Mouse (Mus musculus) lung, embryonic 14.5 days (tissue): ENCODE data around the gene Adamts18. TPM values are rescaled to one million over a fixed set of nuclear protein-coding genes. Genes with fewer than 3 reads are reported as not detected.

Experiments used
- ATAC-seq: fragments of 200-750 bp; cut with Nextera tagmentation; 2 replicates; pipeline ENCODE4 v1.8.0; 2017; ENCODE audit warnings: mild to moderate bottlenecking, moderate TSS enrichment, moderate library complexity; ENCODE audit not compliant: insufficient read depth
- DNase-seq: peaks from one replicate; pipeline ENCODE4 v3.0.0-alpha.2; 2015
- H3K27ac ChIP-seq: fragments of 300-500 bp; sonication (generic); 2 replicates; pipeline ENCODE4 v1.5.1; 2014; ENCODE audit warnings: low read depth, mild to moderate bottlenecking, moderate library complexity
- H3K27me3 ChIP-seq: fragments of 300-500 bp; sonication (generic); 2 replicates; pipeline ENCODE4 v1.6.1; 2014; ENCODE audit warnings: low read length, control low read depth; ENCODE audit not compliant: insufficient read depth
- H3K36me3 ChIP-seq: fragments of 300-500 bp; sonication (generic); 2 replicates; pipeline ENCODE4 v1.6.1; 2014; ENCODE audit warnings: control low read depth; ENCODE audit not compliant: insufficient read depth
- H3K4me1 ChIP-seq: fragments of 300-500 bp; sonication (generic); 2 replicates; pipeline ENCODE4 v1.6.1; 2014; ENCODE audit warnings: antibody characterized with exemption, control low read depth; ENCODE audit not compliant: insufficient read depth
- H3K4me2 ChIP-seq: fragments of 300-500 bp; sonication (generic); 2 replicates; pipeline ENCODE4 v1.6.1; 2014; ENCODE audit warnings: mild to moderate bottlenecking
- H3K4me3 ChIP-seq: fragments of 300-500 bp; sonication (generic); 2 replicates; pipeline ENCODE4 v1.5.1; 2014; ENCODE audit warnings: low read depth, low read length
- H3K9ac ChIP-seq: fragments of 300-500 bp; sonication (generic); 2 replicates; pipeline ENCODE4 v1.6.1; 2014
- H3K9me3 ChIP-seq: fragments of 300-500 bp; sonication (generic); 2 replicates; pipeline ENCODE4 v1.6.1; 2016; ENCODE audit warnings: low read depth, low read length, control low read depth
- CTCF ChIP-seq: IDR thresholded peaks from 2 replicates; pipeline ENCODE4 v1.5.1; 2016; ENCODE audit warnings: antibody characterized with exemption, low read depth
- WGBS: fragments of 180-500 bp; shearing (Covaris S2); extraction: QIAGEN DNeasy Blood & Tissue Kit; methylation state at CpG from one replicate; pipeline ENCODE4 v1.1.7; 2014; 5-methylcytosine and 5-hydroxymethylcytosine counted together
- polyA plus RNA-seq: library from polyadenylated mRNA; unstranded; fragments of >200 nt; fragmentation: Nextera tagmentation; extraction: Ambion mirVana; gene quantifications from 2 replicates; pipeline ENCODE4 v1.2.1, GENCODE M21; 2014

The Adamts18 gene
- polyA plus RNA-seq: 11.5 and 13.1 TPM in 2 replicates

DNA sequence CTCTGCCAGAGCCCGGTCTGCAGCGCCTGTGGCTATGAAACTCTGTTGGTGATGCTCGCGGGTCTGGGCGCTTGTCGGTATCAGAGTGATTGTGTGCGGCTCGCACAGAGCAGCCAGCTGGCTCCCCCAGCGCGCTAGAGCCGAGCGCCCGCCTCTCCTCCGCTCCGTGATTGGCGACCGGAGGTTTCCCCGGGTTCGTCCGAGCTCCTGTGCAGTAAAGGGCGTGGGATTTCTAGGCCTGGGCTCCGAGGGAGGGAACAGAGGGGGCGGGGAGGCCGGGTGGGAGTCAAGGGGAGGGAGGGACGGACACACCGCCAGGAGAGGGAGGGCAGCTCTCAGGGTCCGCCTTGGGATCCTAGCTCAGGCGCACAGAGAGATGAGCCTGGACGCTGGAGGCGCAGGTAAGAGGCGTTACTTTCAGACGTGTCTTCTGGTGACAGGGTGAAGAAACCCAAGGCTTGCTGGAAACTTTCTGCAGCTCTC, at the start of gene Adamts18:
Gene Adamts18, minus strand, starts transcription at position 86 of the 483 bp plus-strand sequence.
- Histone ChIP-seq H3K9me3 (no peaks in the 10 kb centered on the region), H3K9ac (peak within 1 kb of the TSS; percentile 55), H3K27me3 (peaks cover 36% of the 10 kb centered on the region), H3K4me3 (peak within 1 kb of the TSS; percentile 48), H3K4me2 (peak within 1 kb of the TSS; percentile 89), H3K36me3 (no peaks in the 10 kb centered on the region), H3K27ac (peak within 1 kb of the TSS; percentile 65), H3K4me1 (no peaks in the 10 kb centered on the region)
- WGBS: 1% methylated on average over 32 of the region's 32 CpGs
- peak; percentile 71 for DNase-seq
- ATAC-seq: peak; percentile 86
- TF ChIP-seq CTCF: no peak

DNA sequence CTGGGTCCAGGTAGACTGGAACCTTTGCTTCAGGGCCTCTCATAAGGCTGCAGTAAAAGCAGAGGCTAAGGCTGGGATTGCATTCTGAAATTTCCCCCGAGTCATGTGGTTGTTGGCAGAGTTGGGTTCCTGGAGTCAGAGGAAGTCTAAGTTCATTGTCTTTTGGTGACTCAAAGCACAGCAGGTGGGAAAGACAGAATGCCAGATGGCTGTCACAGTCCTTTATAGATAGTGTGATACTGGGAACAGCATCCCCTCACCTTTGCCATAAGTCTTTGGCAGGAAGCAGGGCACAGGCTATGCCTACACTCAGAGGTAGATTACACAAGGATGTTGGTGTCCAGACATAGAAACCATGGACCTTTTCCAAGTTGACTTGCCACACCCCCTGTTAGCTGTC, 47.9 kb upstream of the Adamts18 start:
- H3K9ac ChIP-seq: no peak overlapping the region
- no peak overlapping the region for H3K4me3 ChIP-seq
- 86% methylated on average over 1 of the region's 1 CpGs for WGBS

DNA sequence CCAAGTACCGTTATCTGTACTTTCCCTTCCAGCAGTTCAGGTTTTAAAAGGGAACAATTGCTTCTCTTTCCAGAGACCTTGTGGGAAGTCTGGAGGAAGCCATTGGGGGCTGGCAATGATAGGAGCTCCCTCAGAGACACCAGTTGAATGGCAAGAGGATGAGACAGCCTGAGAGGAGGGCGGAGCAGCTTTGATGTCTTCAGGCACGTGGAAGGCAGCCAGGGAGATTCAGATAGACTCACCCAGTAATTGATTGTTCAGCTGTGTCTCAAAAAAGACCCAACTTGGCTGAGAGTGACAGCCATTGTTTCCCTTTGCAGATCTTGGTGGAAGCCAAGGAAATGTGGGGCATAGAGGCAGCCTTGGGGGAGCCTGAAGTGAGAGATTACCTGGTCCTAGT, 42.8 kb upstream of the Adamts18 start:
- 49% methylated on average over 3 of the region's 3 CpGs for WGBS
- no peak for ATAC-seq

More for the DNA sequence above, 47.9 kb upstream of the Adamts18 start:
- Histone ChIP-seq H3K9me3 (no peaks in the 10 kb centered on the region), H3K4me1 (no peaks in the 10 kb centered on the region), H3K36me3 (no peaks in the 10 kb centered on the region), H3K4me2 (no peak overlapping the region), H3K27me3 (no peaks in the 10 kb centered on the region), H3K27ac (no peak overlapping the region)
- DNase-seq (no peak), ATAC-seq (no peak)
- no peak for TF ChIP-seq CTCF

DNA sequence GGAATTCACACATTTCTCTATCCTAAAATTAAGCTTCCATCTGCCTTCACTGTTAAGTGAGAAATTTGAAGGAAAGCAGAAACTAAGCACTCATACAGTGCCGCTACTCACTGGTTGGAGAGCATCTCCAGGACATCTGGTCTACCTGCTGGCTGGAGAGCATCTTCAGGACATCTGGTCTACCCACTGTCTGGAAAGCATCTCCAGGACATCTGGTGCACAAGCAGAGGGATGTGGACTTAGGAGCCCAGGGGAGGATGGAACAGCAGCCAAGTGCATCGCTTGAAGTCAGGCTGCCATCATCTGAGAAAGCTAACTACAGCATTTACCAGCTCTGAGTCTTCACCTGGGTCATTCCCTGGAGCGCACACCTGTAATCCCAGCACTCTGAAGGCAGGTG, 38.0 kb upstream of the Adamts18 start:
- Histone ChIP-seq H3K9me3 (no peaks in the 10 kb centered on the region), H3K27ac (no peak overlapping the region), H3K4me1 (no peaks in the 10 kb centered on the region), H3K36me3 (no peaks in the 10 kb centered on the region), H3K27me3 (no peaks in the 10 kb centered on the region), H3K9ac (no peak overlapping the region), H3K4me2 (no peak overlapping the region), H3K4me3 (no peak overlapping the region)
- no peak for ATAC-seq
- DNase-seq: no peak
- 90% methylated on average over 3 of the region's 3 CpGs for WGBS
- no peak for TF ChIP-seq CTCF

More for the DNA sequence above, 42.8 kb upstream of the Adamts18 start:
- H3K27me3 ChIP-seq: no peaks in the 10 kb centered on the region
- no peak for DNase-seq
- no peak overlapping the region for H3K9ac ChIP-seq
- H3K9me3 ChIP-seq: no peaks in the 10 kb centered on the region
- no peaks in the 10 kb centered on the region for H3K36me3 ChIP-seq
- no peak overlapping the region for H3K4me3 ChIP-seq
- H3K27ac ChIP-seq: no peak overlapping the region
- no peaks in the 10 kb centered on the region for H3K4me1 ChIP-seq
- no peak overlapping the region for H3K4me2 ChIP-seq
- no peak for TF ChIP-seq CTCF

DNA sequence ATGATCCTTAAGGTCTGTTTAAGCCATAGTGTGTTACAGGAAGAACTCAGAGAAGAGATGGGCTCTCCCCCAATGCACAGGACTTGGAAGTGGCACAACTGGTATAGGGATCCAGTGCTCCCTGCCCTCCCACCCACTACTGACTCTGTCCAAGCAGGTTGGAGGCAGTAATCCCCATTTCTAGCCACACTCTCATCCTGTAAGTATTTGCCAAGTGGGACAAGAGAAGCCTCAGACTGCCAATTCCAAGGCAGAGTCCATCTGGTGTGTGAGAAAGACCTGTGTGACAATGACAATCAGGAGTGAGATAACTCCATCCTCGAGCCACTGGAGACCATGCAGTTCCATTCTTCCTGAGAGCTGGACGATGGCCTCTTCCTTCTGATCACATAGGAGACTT, 36.6 kb upstream of the Adamts18 start:
- ATAC-seq: no peak
- no peak overlapping the region for H3K4me2 ChIP-seq
- TF ChIP-seq CTCF: no peak
- no peaks in the 10 kb centered on the region for H3K36me3 ChIP-seq
- no peak overlapping the region for H3K9ac ChIP-seq
- no peak overlapping the region for H3K27ac ChIP-seq
- no peak for DNase-seq
- no peak overlapping the region for H3K4me3 ChIP-seq
- H3K9me3 ChIP-seq: no peaks in the 10 kb centered on the region
- H3K4me1 ChIP-seq: no peaks in the 10 kb centered on the region
- WGBS: 66% methylated on average over 2 of the region's 2 CpGs
- no peaks in the 10 kb centered on the region for H3K27me3 ChIP-seq

DNA sequence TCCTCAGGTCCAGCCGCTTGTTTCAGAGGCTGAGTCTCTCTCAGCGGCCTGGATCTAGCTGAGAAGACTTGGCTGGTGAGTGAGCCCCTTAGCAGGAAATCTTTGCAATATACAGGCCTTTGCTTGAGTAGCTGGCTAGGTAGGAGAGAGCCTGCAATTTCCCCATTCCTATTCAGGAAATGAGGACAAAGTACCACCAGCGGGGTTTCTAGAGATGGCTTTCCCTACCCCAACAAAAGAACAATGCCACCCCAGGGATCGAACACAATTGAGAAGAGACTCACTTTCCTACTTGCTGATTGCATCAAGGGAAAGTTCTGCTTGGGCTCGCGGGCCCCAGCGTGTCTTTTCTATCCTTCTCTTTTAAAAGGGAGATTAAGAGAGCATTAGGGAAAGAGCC, 35.5 kb upstream of the Adamts18 start:
- no peaks in the 10 kb centered on the region for H3K27me3 ChIP-seq
- no peak for TF ChIP-seq CTCF
- ATAC-seq (no peak), DNase-seq (no peak)
- no peak overlapping the region for H3K4me3 ChIP-seq
- H3K36me3 ChIP-seq: no peaks in the 10 kb centered on the region
- H3K27ac ChIP-seq: no peak overlapping the region
- H3K4me1 ChIP-seq: no peaks in the 10 kb centered on the region
- no peak overlapping the region for H3K4me2 ChIP-seq
- H3K9me3 ChIP-seq: no peaks in the 10 kb centered on the region
- no peak overlapping the region for H3K9ac ChIP-seq
- 53% methylated on average over 7 of the region's 7 CpGs for WGBS

DNA sequence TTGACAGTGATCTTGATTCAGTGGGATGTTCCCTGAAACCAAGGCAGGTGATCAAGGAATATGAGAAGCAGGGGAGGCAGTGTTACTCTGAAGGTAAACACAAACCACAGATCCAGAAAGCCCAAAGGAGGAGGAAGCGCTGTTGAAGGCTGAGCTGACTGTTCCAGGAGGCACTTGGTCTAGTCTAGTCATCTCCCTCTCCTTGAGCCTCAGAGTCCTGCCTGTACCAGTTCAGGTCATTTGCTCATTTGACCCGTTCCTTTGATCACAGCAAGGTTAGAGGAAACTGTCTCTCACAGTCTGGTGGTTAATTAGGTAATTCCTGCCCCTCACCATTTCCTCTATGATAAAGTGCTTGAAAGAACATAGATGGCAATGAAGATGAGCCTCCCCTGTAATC, 34.0 kb upstream of the Adamts18 start:
- DNase-seq: no peak
- Histone ChIP-seq H3K27ac (no peak overlapping the region), H3K4me2 (no peak overlapping the region), H3K36me3 (no peaks in the 10 kb centered on the region), H3K9me3 (no peaks in the 10 kb centered on the region), H3K4me1 (0 out of 2 replicates have a peak, but pooled peaks cover 3% of the 10 kb centered on the region), H3K27me3 (no peaks in the 10 kb centered on the region), H3K9ac (no peak overlapping the region), H3K4me3 (no peak overlapping the region)
- 64% methylated on average over 2 of the region's 2 CpGs for WGBS
- no peak for ATAC-seq
- TF ChIP-seq CTCF: no peak

DNA sequence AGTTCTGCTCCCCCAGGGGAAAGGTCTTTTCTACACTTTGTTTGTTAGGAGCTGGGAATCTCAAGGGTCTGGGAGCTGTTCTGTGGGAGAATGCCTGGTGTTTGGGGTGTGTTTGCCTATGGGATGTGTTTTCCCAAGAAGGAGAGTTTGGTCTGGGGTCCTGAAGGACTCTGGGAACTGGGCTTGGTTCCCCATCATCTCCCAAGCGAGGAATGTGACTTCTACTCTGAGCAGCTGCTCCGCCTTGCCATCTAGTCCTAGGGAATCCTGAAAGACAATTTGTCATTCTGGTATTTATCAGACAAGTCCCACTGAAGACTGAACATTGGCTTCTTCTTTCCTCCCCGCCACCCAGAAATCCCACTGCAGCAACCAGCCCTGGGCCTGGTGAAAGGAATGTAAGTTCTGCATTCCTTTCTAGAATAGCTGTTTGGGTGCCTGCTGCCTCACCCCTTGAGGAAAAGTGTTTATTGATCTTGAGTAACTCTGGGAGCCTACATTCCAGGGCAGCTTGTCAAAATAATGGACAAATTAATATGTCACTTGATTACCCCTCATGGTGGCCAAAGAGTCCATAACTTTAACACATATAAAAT, 30.0 kb upstream of the Adamts18 start:
- Histone ChIP-seq H3K4me3 (no peak overlapping the region), H3K9me3 (no peaks in the 10 kb centered on the region), H3K4me1 (0 out of 2 replicates have a peak, but pooled peaks cover 3% of the 10 kb centered on the region), H3K9ac (no peak overlapping the region), H3K4me2 (no peak overlapping the region), H3K27me3 (no peaks in the 10 kb centered on the region), H3K36me3 (no peaks in the 10 kb centered on the region), H3K27ac (no peak overlapping the region)
- DNase-seq (no peak), ATAC-seq (no peak)
- TF ChIP-seq CTCF: no peak
- WGBS: 31% methylated on average over 3 of the region's 3 CpGs
